Mouse (Mus musculus) MEL (cell line): Measurements from ENCODE around the gene Gm17727.

Experiments
- CTCF ChIP-seq, 3 experiments: IDR thresholded peaks in 2 of 3; conservative IDR thresholded peaks in 1 of 3; 2 replicates each; pipeline ENCODE4 v1.5.1; 2011 to 2012; ENCODE audit warnings: low read length in 3 of 3, low read depth in 2 of 3, mild to moderate bottlenecking in 2 of 3, improper control_type of control experiment in 1 of 3, inconsistent platforms in 1 of 3, mixed read lengths in 1 of 3, moderate library complexity in 1 of 3; ENCODE audit not compliant: control insufficient read depth in 1 of 3, insufficient read depth in 1 of 3, poor library complexity in 1 of 3, severe bottlenecking in 1 of 3
- ELF1 ChIP-seq: IDR thresholded peaks from 2 replicates; pipeline ENCODE4 v1.6.1; 2014; ENCODE audit warnings: low read depth, mild to moderate bottlenecking, inconsistent platforms, low read length, improper control_type of control experiment, moderate library complexity
- EP300 ChIP-seq, 2 experiments: IDR thresholded peaks; 2 replicates each; pipeline ENCODE4 v1.6.1; 2011; ENCODE audit warnings: improper control_type of control experiment in 2 of 2, low read length in 2 of 2, low read depth in 1 of 2, mild to moderate bottlenecking in 1 of 2
- GABPA ChIP-seq: IDR thresholded peaks from 2 replicates; pipeline ENCODE4 v1.6.1; 2012; ENCODE audit warnings: low read depth, mild to moderate bottlenecking, inconsistent platforms, low read length, improper control_type of control experiment, moderate library complexity
- TAL1 ChIP-seq: IDR thresholded peaks from 2 replicates; pipeline ENCODE4 v1.6.1; 2012; ENCODE audit warnings: mild to moderate bottlenecking, inconsistent platforms, low read length, moderate library complexity, mixed read lengths

- TF ChIP-seq CTCF (IDR thresholded peaks at IDR 0.05 in 2 of 3, conservative IDR thresholded peaks at IDR 0.05 in 1 of 3; ENCODE audit: control insufficient read depth in 1 of 3, insufficient read depth in 1 of 3, low read depth in 2 of 3, low read length in 3 of 3, poor library complexity in 1 of 3, severe bottlenecking in 1 of 3): no peak
- TF ChIP-seq GABPA: no peak
- TF ChIP-seq TAL1: no peak
- no peak for TF ChIP-seq EP300 (IDR thresholded peaks at IDR 0.05; ENCODE audit: low read depth in 1 of 2, low read length in 2 of 2)
- TF ChIP-seq ELF1: no peak
Observed at GRCm38 (mm10) chr9:35778009-35778408, at the start of gene Gm17727.
